Mouse (Mus musculus): ENCODE results near the gene Cnot6.

GRCm38 (mm10) chr11:49625863-49626262 lies 86.7 kb downstream of the Cnot6 start:
- peak; percentile 36 for TF ChIP-seq CTCF (IDR thresholded peaks at IDR 0.05)
- TF ChIP-seq EP300 (IDR thresholded peaks at IDR 0.05), result no peak
